Mouse (Mus musculus) liver, adult (tissue): ENCODE data around the gene Cd38.
"Not testable (repeated sequence)": the region's sequence is repeated elsewhere in the genome, so short reads cannot be mapped to it uniquely, and the experiment has no call there.

Experiments
- GATA4 ChIP-seq: IDR thresholded peaks from 2 replicates; pipeline ENCODE4 v1.6.1; 2014; ENCODE audit warnings: mild to moderate bottlenecking, low read length; ENCODE audit not compliant: insufficient replicate concordance

Gene Cd38

DNA sequence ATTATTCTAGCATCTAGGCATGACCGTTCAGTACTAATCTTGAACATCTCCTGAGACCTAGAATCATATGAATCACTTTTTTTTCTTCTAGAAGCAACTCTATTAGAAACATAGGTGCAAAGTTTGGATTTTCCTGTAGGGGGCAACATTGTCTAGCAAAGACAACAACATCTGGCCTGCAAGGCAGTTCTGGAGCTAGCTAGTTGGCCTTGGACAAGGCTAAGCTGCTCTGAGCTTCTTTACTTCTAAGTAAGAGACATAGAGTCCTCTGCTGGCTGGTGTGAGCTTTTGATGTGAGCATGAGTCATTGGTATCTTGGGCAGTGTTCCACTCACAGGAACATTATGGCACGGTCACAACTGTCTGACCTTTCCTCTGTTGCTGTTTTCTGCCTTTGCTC, 25.8 kb downstream of the Cd38 start:
- no peak for TF ChIP-seq GATA4

DNA sequence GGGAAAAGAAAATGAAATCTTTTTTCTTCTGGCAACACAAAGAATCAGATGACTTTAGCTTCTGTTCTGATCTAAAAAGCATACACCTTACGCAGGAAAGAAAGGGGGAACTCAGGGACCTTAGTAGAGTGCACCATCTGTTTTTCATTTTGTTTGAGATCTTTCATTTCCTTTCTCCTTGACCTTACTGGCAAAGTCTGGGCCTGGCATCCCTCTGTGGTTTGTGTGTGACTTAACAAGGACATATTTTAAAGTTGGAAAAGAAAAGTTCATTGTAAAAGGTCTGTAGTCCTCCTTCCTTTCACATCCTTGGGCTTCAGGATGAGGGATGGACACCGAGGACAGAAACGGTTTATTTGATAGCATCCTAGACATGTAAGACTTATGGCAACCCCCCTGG, 27.6 kb downstream of the Cd38 start:
- no peak for TF ChIP-seq GATA4

DNA sequence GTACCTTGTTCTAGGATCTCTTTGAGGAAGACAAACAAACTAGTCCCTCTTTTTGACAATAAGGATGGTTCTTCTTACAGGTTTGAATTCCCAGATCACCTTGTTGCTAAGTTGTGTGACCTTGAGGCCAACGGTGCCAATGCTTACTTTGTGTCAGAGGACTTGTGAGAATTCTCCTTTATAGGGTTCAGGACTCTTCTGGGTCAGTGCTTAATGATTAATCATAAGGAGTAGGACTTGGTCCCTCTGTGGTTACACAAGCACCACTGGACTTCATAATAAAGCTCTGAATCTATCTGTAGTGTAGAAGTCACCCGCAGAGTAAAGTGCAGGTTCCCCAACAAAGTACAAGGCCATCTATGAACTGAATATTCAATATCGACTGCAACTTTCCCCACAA, 36.3 kb downstream of the Cd38 start:
- TF ChIP-seq GATA4 = no peak

DNA sequence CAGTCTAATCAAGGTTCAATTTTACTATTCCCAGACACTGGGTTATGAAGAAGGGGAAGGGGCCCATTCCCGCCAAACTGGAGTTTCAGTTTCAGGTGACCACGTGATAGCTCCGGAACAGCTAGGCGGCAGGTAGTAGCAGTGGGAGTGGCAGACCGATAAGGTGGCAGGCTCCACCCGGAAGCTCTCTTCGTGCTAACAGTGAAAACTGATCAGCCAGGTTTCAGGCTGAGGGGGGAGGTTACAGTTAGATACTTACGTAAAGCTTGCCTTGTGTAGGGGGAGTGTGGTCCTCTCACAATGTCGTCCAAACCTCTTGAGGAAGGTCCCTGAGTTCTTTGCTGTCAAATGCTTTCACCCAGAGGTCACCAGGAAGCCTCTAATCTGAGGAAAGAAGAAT, 40.9 kb downstream of the Cd38 start:
- TF ChIP-seq GATA4 = no peak

DNA sequence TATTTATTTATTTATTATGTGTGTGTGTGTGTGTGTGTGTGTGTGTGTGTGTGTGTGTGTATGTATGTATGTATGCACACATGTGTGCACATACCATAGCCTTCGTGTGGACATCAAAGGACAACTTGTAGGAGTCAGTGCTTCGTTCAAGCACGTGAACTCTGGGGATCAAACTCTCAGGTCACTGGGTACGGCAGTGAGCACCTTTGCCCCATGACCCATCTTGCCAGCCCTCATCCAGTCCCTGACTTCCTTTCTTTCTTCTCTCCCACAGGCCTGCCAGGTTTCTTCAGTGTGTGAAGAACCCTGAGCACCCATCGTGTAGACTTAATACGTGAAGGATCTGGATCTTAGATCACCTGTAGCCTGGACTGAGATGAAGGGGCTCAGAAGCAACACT, 41.7 kb downstream of the Cd38 start:
- TF ChIP-seq GATA4 = no peak

DNA sequence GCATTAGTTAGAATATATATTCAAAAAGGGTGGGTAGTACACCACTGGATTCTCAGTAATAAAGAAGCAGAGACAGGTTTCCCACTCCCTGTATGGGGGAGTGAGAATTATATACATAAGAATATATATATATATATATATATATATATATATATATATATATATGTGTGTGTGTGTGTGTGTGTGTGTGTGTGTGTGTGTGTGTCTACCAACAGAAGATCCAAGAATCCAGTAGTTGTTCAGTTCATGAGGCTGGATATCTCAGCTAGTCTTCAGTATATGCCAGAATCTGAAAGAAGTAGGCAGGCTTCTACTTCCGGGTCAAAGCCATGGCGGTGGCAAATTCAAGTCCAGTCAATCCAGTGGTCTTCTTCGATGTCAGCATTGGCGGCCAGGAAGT, 44.5 kb downstream of the Cd38 start, which contains the start of gene Gm7879:
Gene Gm7879 (plus strand): TSS at position 301 of the 400 bp plus-strand sequence.
- TF ChIP-seq GATA4 = not testable (repeated sequence)

DNA sequence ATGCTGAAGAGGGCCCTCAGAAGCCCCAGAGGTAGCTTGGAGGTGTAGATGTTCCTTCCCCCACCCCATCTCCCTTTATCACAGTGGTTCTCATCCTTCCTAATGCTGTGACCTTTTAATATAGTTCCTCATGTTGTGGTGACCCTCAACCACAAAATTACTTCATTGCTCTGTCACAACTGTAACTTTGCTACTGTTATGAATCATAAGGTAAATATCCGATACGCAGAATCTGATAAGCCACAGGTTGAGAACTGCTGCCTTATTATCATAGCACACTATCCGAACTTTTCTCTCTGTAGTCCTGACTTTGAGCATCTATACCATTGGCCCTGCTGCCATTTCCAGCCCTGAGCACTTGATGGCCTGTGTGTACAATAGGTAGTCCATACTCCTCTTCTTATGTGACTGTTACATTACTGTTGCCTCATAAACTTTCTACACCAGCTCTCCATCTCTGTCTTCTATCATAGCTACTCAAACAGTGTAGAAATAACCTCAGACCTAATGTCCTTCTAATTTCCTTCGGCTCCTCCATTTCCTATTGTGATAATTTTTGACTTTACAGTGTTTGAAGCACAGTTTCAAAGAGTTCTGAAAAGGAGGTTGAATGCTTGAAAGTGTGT, 47.0 kb downstream of the Cd38 start:
- no peak for TF ChIP-seq GATA4

DNA sequence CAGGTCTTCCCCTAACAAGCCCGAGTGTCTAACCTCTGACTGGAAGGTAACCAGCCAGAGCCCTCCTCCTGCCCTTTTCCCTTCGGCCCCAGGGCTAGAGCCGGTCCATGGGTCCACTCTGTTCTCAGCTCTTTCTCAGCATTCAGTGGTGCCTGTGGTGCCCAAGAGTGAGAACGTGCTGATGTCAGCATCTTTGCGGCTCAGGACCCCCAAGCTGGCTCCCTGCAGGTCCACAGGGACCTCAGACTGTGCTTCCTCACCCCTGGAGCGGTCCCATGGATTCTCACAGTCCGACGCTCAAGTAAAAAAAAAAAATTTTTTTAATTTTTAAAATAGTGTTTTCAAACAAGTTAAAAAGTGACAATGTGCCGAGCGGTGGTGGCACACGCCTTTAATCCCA, 53.5 kb downstream of the Cd38 start:
- no peak for TF ChIP-seq GATA4

DNA sequence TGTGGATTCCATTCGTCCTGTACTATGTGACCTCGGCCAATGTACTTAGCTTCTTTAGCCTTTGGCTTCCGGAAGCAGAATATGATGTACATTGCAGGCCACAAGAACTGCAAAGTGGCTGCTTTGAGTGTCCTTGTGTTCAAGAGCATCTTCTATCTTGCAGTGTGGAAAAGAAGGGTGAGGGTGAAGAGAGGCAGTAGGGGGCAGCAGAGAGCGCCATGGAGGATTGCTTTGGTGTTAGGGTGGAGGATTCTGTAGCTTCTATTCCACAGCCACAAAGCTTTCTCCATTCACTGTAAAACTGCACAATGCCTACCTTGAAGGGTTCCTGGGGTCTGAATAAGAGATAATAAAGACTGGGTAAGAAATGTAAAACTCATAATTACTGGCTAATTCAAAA, 55.6 kb downstream of the Cd38 start:
- TF ChIP-seq GATA4 = no peak

DNA sequence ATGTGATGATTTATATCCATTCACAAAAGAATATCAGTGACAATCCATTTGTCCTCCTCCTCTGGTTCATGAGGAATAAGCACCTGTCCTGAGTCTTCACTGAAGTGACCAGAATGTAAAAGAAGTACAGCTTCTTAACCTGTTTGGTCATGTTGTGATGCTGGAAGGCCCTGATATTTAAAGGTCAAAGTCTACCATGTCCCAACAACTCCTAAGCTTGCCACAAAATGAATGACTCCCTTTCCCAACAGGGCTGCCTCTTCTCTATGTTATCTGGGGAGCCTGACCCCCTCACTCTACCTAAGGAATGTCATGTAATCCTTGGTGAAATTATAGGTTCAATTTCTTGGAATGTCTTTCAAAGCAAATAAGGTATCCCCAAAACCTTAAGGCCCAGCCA, 59.4 kb downstream of the Cd38 start:
- no peak for TF ChIP-seq GATA4

DNA sequence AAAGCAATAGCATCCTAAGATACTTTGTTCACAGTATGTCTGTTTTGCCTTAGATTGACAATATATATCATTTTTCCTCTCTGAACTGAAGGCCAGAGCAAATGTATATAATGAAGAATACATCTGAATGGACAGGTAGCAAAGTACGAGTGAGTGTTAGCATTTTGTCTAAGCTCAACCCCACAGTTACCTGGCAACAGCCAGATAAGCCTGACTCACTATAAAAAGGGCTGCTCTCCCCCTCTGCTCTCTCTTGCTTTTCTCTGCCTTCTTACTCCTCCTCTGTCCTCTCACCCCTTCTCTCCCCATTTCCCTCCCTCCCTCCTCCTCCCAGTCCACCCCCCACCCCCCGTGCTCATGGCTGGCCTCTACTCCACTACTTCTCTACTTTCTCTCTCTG, 64.9 kb downstream of the Cd38 start:
- no peak for TF ChIP-seq GATA4

DNA sequence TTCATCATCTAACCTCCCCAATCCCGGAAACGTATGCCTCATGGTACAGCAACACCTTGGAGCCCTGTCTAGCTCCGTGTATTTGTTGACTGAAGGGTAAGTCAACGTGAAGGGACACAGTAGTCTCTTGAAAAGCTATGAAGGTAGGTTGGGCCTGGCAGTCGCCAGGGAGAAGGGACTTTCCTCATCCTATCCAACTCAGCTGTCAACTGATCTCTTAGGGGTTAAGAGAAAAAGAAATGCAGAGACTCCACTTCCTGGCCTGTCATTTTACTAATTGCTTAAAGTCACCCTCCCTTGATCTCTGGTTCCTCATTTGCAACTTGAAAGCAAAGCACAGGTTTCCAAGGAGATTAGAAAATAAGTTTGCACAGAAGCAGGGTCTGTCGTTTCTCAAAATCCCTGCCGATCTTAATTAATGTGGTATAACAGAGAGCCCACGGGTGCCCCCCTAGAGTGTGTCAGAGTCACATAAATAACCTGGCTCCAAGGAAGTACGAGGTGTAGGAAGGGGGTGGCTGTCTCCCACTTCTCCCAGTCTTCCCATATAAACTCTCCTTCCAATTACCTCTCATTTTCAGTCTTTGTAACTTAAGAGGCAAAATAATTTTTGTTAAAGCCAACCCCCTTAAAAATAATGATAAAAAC, 79.1 kb downstream of the Cd38 start:
- TF ChIP-seq GATA4 = no peak

DNA sequence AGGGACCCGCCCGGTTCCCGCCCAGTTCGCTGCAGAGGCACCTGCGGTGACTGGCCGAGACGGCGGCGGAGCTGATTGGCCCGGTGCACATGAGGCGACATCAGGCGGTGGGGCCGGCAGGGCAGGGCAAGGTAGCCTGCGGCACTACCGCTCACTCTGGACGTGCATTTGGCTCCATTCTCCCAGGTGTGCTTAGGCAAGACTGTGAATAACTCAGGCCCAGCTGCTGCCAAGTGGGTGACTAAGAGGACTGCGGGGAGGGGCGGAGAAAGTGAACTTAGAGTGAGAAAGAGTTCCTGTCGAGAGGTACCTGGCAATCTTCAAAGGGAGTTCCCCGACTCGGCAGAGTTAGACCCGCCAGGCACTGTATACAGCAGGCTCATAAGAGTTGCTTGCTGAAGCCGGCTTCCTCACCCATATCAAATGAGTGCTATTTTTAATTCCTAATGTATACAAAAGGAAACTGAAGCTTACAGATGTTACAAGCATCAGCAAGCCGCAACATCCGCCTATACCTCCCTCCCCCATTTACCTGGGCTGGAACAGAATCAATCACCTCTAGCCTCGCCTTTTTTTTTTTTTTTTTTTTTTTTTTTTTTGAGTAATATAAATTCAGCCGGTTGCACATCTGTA, 79.9 kb downstream of the Cd38 start:
- TF ChIP-seq GATA4 = no peak; the same call in 1 of the 2 replicates

DNA sequence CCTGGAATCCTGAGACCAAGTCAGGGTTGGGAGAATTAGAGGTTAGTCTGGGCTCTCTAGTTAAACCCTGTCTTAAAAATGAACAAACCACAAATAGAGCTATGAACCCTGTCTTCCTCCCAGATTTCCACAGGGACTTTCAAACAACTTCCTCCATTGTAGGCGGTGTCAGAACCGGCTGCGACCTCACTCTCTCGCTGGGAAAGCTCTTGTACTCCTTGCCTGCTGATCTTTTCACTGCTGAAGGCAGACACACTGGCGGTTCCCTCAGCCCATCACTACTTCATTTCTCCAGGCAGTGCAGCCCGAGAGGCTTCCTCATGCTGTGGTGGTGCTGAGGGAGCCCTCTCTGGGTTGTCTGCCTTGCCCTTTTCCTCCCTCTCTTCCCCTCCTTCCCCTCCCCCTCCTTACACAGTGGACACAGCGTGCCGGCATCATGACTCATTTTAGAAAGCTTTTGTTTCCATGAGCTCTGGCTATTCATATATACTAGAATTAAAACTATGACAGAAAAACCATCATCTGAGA, 80.5 kb downstream of the Cd38 start:
- TF ChIP-seq GATA4 = no peak

DNA sequence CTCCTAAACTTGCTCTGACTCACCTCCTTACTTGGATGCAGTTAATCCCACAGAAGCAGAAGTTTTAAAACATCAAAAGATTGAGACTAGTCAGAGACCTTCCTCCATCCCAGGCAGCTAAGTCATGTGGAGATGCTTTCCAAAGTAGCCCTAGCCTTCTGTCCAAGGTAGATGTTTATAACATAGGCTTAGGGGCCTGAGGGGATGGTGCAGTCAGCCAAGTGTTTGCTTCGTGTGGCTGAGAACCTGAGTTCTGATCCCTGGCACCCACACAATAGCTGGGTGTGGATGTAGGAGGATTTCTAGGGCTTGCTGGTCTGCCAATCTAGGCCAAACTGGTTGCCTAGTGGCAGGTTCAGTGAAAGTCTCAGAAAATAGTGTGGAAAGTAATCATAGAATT, 84.9 kb downstream of the Cd38 start:
- TF ChIP-seq GATA4 = no peak

DNA sequence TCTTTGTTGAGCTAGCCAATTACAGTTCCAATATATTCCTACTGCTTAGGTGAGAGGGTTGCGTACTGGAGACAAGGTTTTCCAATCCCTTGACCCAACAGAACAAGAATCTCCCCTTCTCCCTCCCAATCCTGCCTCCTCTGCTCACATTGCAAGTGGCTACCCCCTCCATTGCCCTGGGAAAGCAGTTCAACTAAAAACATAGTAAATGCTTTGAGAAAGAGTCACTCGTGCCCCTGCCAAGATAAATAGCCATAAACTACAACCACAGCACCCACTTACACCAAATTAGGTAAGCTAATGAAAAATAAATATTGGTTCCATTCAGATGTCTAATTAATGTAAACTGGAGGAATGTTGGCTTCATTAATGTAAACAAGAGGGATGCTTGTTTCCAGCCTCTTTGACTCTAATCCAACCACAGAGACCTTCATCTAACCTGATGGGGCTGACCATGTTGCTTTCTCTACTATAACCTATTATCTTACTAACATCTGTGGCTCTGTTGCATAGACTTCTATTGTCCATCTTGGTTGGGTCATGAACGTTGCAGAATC, 91.6 kb downstream of the Cd38 start:
- no peak for TF ChIP-seq GATA4
